Mouse (Mus musculus) embryonic facial prominence, embryonic 15.5 days (tissue): ENCODE results near the gene Maml2. TPM values are rescaled to one million over a fixed set of nuclear protein-coding genes. Genes with fewer than 3 reads are reported as not detected.
A peak's percentile ranks its signal among the peaks of the same experiment; 100 is the strongest.

Experiments used
- ATAC-seq: fragments of 200-750 bp; cut with Nextera tagmentation; 2 replicates; pipeline ENCODE4 v1.8.0; 2017; ENCODE audit warnings: low read depth, moderate TSS enrichment; ENCODE audit not compliant: insufficient number of reproducible peaks, low FRiP score, low TSS enrichment
- H3K27ac ChIP-seq: fragments of 300-500 bp; sonication (generic); replicated peaks from 2 replicates; pipeline ENCODE4 v1.5.1; 2015; ENCODE audit warnings: mild to moderate bottlenecking, inconsistent platforms
- H3K27me3 ChIP-seq: fragments of 300-500 bp; sonication (generic); 2 replicates; pipeline ENCODE4 v1.6.1; 2015; ENCODE audit warnings: inconsistent platforms
- H3K36me3 ChIP-seq: fragments of 300-500 bp; sonication (generic); 2 replicates; pipeline ENCODE4 v1.6.1; 2015; ENCODE audit warnings: mild to moderate bottlenecking, inconsistent platforms
- H3K4me1 ChIP-seq: fragments of 300-500 bp; sonication (generic); 2 replicates; pipeline ENCODE4 v1.6.1; 2015; ENCODE audit warnings: inconsistent platforms
- H3K4me2 ChIP-seq: fragments of 300-500 bp; sonication (generic); replicated peaks from 2 replicates; pipeline ENCODE4 v1.6.1; 2015; ENCODE audit warnings: mild to moderate bottlenecking, inconsistent platforms
- H3K4me3 ChIP-seq: fragments of 300-500 bp; sonication (generic); replicated peaks from 2 replicates; pipeline ENCODE4 v1.5.1; 2015; ENCODE audit warnings: mild to moderate bottlenecking, inconsistent platforms
- H3K9ac ChIP-seq: fragments of 300-500 bp; sonication (generic); 2 replicates; pipeline ENCODE4 v1.6.1; 2015; ENCODE audit warnings: inconsistent platforms
- H3K9me3 ChIP-seq: fragments of 300-500 bp; sonication (generic); replicated peaks from 2 replicates; pipeline ENCODE4 v1.6.1; 2016; ENCODE audit warnings: inconsistent platforms
- WGBS: fragments of 180-500 bp; shearing (Covaris S2); methylation state at CpG from one replicate; pipeline ENCODE4 v1.1.7; 2015; 5-methylcytosine and 5-hydroxymethylcytosine counted together
- polyA plus RNA-seq: library from polyadenylated mRNA; unstranded; fragments of >200 nt; fragmentation: Nextera tagmentation; extraction: Ambion mirVana; gene quantifications from 2 replicates; pipeline ENCODE4 v1.2.1, GENCODE M21; 2015

Gene Maml2
- polyA plus RNA-seq, 1 experiment from 2014 or later: 12.5 TPM

- 67% methylated on average over 4 of the region's 4 CpGs for WGBS
- Histone ChIP-seq H3K36me3 (no peaks in the 10 kb centered on the region), H3K27me3 (no peaks in the 10 kb centered on the region), H3K4me2 (no peak overlapping the region), H3K27ac (no peak overlapping the region), H3K9me3 (no peaks in the 10 kb centered on the region), H3K4me3 (no peak overlapping the region), H3K9ac (no peak overlapping the region), H3K4me1 (peaks cover 10% of the 10 kb centered on the region)
- no peak for ATAC-seq
Measured at GRCm38 (mm10) chr9:13558811-13559372, 261.1 kb downstream of the Maml2 start.

- no peaks in the 10 kb centered on the region for H3K27me3 ChIP-seq
- 62% methylated on average over 9 of the region's 9 CpGs for WGBS
- H3K9me3 ChIP-seq: no peaks in the 10 kb centered on the region
- H3K4me2 ChIP-seq: no peak overlapping the region
- no peak overlapping the region for H3K4me3 ChIP-seq
- H3K27ac ChIP-seq: peak overlapping the region; percentile 72
- peaks cover 17% of the 10 kb centered on the region for H3K4me1 ChIP-seq
- no peak for ATAC-seq
- no peaks in the 10 kb centered on the region for H3K36me3 ChIP-seq
- no peak overlapping the region for H3K9ac ChIP-seq
Measured at GRCm38 (mm10) chr9:13560651-13561050, 262.9 kb downstream of the Maml2 start.

GRCm38 (mm10) chr9:13561335-13561734 is 263.6 kb downstream of the Maml2 start:
- H3K36me3 ChIP-seq: no peaks in the 10 kb centered on the region
- no peaks in the 10 kb centered on the region for H3K27me3 ChIP-seq
- ATAC-seq: no peak
- H3K4me3 ChIP-seq: no peak overlapping the region
- no peaks in the 10 kb centered on the region for H3K9me3 ChIP-seq
- 78% methylated on average over 1 of the region's 1 CpGs for whole genome bisulfite sequencing
- peak overlapping the region; percentile 72; the same call in 1 of the 2 replicates for H3K27ac ChIP-seq
- H3K4me2 ChIP-seq: no peak overlapping the region
- H3K4me1 ChIP-seq: peaks cover 17% of the 10 kb centered on the region
- H3K9ac ChIP-seq: no peak overlapping the region

- no peaks in the 10 kb centered on the region for H3K9me3 ChIP-seq
- H3K4me2 ChIP-seq: no peak overlapping the region
- H3K9ac ChIP-seq: no peak overlapping the region
- peak overlapping the region; percentile 70 for H3K27ac ChIP-seq
- H3K36me3 ChIP-seq: no peaks in the 10 kb centered on the region
- H3K4me1 ChIP-seq: peaks cover 17% of the 10 kb centered on the region
- 48% methylated on average over 10 of the region's 10 CpGs for WGBS
- peak; percentile 61; the same call in 1 of the 2 replicates for ATAC-seq
- H3K27me3 ChIP-seq: no peaks in the 10 kb centered on the region
- H3K4me3 ChIP-seq: no peak overlapping the region
Measured at GRCm38 (mm10) chr9:13563475-13564414, 266.0 kb downstream of the Maml2 start.

- ATAC-seq: no peak
- 81% methylated on average over 11 of the region's 11 CpGs for WGBS
- H3K36me3 ChIP-seq: no peaks in the 10 kb centered on the region
Measured at GRCm38 (mm10) chr9:13565343-13566019, 267.7 kb downstream of the Maml2 start.

GRCm38 (mm10) chr9:13566154-13566885 is 268.6 kb downstream of the Maml2 start:
- ATAC-seq: no peak
- Histone ChIP-seq H3K4me3 (no peak overlapping the region), H3K9ac (no peak overlapping the region), H3K27me3 (no peaks in the 10 kb centered on the region), H3K9me3 (no peaks in the 10 kb centered on the region), H3K27ac (no peak overlapping the region), H3K4me1 (peaks cover 17% of the 10 kb centered on the region), H3K4me2 (no peak overlapping the region), H3K36me3 (no peaks in the 10 kb centered on the region)
- 87% methylated on average over 5 of the region's 5 CpGs for WGBS

More at GRCm38 (mm10) chr9:13565343-13566019, 267.7 kb downstream of the Maml2 start:
- Histone ChIP-seq H3K4me1 (peaks cover 17% of the 10 kb centered on the region), H3K9me3 (no peaks in the 10 kb centered on the region), H3K9ac (no peak overlapping the region), H3K4me3 (no peak overlapping the region), H3K27me3 (no peaks in the 10 kb centered on the region), H3K27ac (no peak overlapping the region), H3K4me2 (no peak overlapping the region)

GRCm38 (mm10) chr9:13569023-13569422 is 271.3 kb downstream of the Maml2 start:
- no peak overlapping the region for H3K4me3 ChIP-seq
- H3K9me3 ChIP-seq: no peaks in the 10 kb centered on the region
- no peak for ATAC-seq
- no peak overlapping the region for H3K4me2 ChIP-seq
- peaks cover 5% of the 10 kb centered on the region for H3K4me1 ChIP-seq
- H3K27me3 ChIP-seq: no peaks in the 10 kb centered on the region
- no peaks in the 10 kb centered on the region for H3K36me3 ChIP-seq
- WGBS: 84% methylated on average over 4 of the region's 4 CpGs
- H3K27ac ChIP-seq: no peak overlapping the region
- no peak overlapping the region for H3K9ac ChIP-seq

- Histone ChIP-seq H3K4me2 (no peak overlapping the region), H3K4me3 (no peak overlapping the region), H3K27me3 (no peaks in the 10 kb centered on the region), H3K4me1 (peaks cover 7% of the 10 kb centered on the region; the same call in 1 of the 2 replicates), H3K9me3 (no peaks in the 10 kb centered on the region), H3K36me3 (no peaks in the 10 kb centered on the region), H3K9ac (no peak overlapping the region), H3K27ac (no peak overlapping the region)
- no peak for ATAC-seq
- WGBS: 94% methylated on average over 3 of the region's 3 CpGs
Measured at GRCm38 (mm10) chr9:13572847-13573246, 275.1 kb downstream of the Maml2 start.

GRCm38 (mm10) chr9:13574059-13574458 is 276.3 kb downstream of the Maml2 start:
- H3K9ac ChIP-seq: no peak overlapping the region
- no peak for ATAC-seq
- no peak overlapping the region for H3K4me3 ChIP-seq
- H3K36me3 ChIP-seq: no peaks in the 10 kb centered on the region
- no peak overlapping the region for H3K4me2 ChIP-seq
- H3K27me3 ChIP-seq: no peaks in the 10 kb centered on the region
- peaks cover 7% of the 10 kb centered on the region; the same call in 1 of the 2 replicates for H3K4me1 ChIP-seq
- H3K27ac ChIP-seq: no peak overlapping the region
- 59% methylated on average over 5 of the region's 5 CpGs for WGBS
- H3K9me3 ChIP-seq: no peaks in the 10 kb centered on the region

- 44% methylated on average over 2 of the region's 2 CpGs for WGBS
- no peak overlapping the region for H3K4me3 ChIP-seq
- H3K9me3 ChIP-seq: no peaks in the 10 kb centered on the region
- H3K27ac ChIP-seq: no peak overlapping the region
- H3K4me1 ChIP-seq: peaks cover 7% of the 10 kb centered on the region; the same call in 1 of the 2 replicates
- H3K4me2 ChIP-seq: no peak overlapping the region
- H3K36me3 ChIP-seq: no peaks in the 10 kb centered on the region
- ATAC-seq: no peak
- no peaks in the 10 kb centered on the region for H3K27me3 ChIP-seq
- no peak overlapping the region for H3K9ac ChIP-seq
Measured at GRCm38 (mm10) chr9:13574913-13575312, 277.2 kb downstream of the Maml2 start.
